Mouse (Mus musculus) lung, embryonic 16.5 days (tissue): ENCODE measurements around the gene Afap1l2. TPM values are rescaled to one million over a fixed set of nuclear protein-coding genes. Genes with fewer than 3 reads are reported as not detected.

Source experiments
- ATAC-seq: fragments of 200-750 bp; cut with Nextera tagmentation; 2 replicates; pipeline ENCODE4 v1.8.0; 2017; ENCODE audit warnings: low read depth, mild to moderate bottlenecking, moderate library complexity
- H3K27ac ChIP-seq: fragments of 300-500 bp; sonication (generic); 2 replicates; pipeline ENCODE4 v1.5.1; 2014; ENCODE audit warnings: mild to moderate bottlenecking, control low read depth, low read length
- H3K27me3 ChIP-seq: fragments of 300-500 bp; sonication (generic); 2 replicates; pipeline ENCODE4 v1.6.1; 2014; ENCODE audit warnings: low read depth, low read length, mixed read lengths; ENCODE audit not compliant: control insufficient read depth, insufficient read depth
- H3K36me3 ChIP-seq: fragments of 300-500 bp; sonication (generic); 2 replicates; pipeline ENCODE4 v1.6.1; 2014; ENCODE audit warnings: low read length; ENCODE audit not compliant: control insufficient read depth, insufficient read depth
- H3K4me1 ChIP-seq: fragments of 300-500 bp; sonication (generic); replicated peaks from 2 replicates; pipeline ENCODE4 v1.6.1; 2014; ENCODE audit warnings: low read length, mixed read lengths; ENCODE audit not compliant: control insufficient read depth, insufficient read depth
- H3K4me2 ChIP-seq: fragments of 300-500 bp; sonication (generic); 2 replicates; pipeline ENCODE4 v1.6.1; 2014; ENCODE audit warnings: low read depth, low read length, control low read depth
- H3K4me3 ChIP-seq: fragments of 300-500 bp; sonication (generic); 2 replicates; pipeline ENCODE4 v1.5.1; 2014; ENCODE audit warnings: mild to moderate bottlenecking, low read length, control low read depth
- H3K9ac ChIP-seq: fragments of 300-500 bp; sonication (generic); 2 replicates; pipeline ENCODE4 v1.6.1; 2014; ENCODE audit warnings: low read length, control low read depth
- H3K9me3 ChIP-seq: fragments of 300-500 bp; sonication (generic); 2 replicates; pipeline ENCODE4 v1.6.1; 2016; ENCODE audit warnings: low read length; ENCODE audit not compliant: control insufficient read depth
- WGBS: fragments of 180-500 bp; shearing (Covaris S2); extraction: QIAGEN DNeasy Blood & Tissue Kit; methylation state at CpG from one replicate; pipeline ENCODE4 v1.1.7; 2014; 5-methylcytosine and 5-hydroxymethylcytosine counted together
- polyA plus RNA-seq: library from polyadenylated mRNA; unstranded; fragments of >200 nt; fragmentation: Nextera tagmentation; extraction: Ambion mirVana; gene quantifications from 2 replicates; pipeline ENCODE4 v1.2.1, GENCODE M21; 2015

Afap1l2 gene
- polyA plus RNA-seq, 1 experiment from 2014 or later = 31.3 TPM

DNA sequence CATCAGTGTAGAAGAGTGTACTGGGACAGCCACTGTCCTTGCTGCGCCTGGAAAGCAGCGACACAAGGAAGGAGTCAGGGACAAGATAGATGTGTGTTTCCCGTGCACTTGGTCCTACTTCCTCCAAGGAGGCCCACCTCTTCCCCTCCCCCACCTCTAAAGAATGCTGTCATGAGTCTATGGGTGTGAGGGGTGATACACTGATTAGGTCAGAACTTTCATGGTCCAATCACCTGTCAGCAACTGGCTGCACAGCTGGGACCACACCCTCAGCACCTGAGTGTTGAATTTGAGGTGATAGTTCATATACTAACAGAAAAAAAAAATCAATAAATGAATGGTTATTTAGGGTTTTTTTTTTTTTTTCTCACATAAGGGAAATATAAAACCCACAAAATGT is 4.0 kb upstream of the Afap1l2 start:
- H3K9ac ChIP-seq = no peak overlapping the region

DNA sequence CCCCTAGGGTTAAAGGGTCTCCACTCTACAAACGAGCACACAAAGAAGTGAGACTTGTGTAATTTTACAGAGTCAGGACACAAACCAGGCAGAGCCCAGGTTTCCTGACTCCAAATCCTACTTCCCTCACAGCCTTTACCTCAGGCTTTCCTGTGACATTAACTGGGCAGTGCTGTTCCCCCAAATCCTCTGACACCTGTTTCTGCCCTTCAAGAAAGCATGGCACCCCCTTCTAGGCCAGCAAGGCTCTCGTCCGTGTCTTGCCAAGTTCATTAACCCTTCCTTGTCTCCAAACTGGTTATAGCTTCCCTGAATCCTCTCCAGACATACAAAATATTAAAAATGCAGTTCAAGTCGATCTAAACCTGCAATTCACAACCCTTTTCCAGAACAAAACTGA is 2.0 kb upstream of the Afap1l2 start:
- H3K9me3 ChIP-seq = no peaks in the 10 kb centered on the region
- no peaks in the 10 kb centered on the region for H3K36me3 ChIP-seq
- no peak overlapping the region for H3K4me2 ChIP-seq
- peaks cover 3% of the 10 kb centered on the region; the same call in 1 of the 2 replicates for H3K27me3 ChIP-seq
- no peak overlapping the region for H3K9ac ChIP-seq
- peaks cover 11% of the 10 kb centered on the region; the same call in 1 of the 2 replicates for H3K4me1 ChIP-seq
- H3K4me3 ChIP-seq = no peak overlapping the region
- 37% methylated on average over 4 of the region's 4 CpGs for WGBS
- no peak for ATAC-seq
- no peak overlapping the region for H3K27ac ChIP-seq

More for the DNA sequence above, 4.0 kb upstream of the Afap1l2 start:
- H3K4me3 ChIP-seq = no peak overlapping the region
- H3K4me1 ChIP-seq = peaks cover 11% of the 10 kb centered on the region
- no peaks in the 10 kb centered on the region for H3K36me3 ChIP-seq
- no peaks in the 10 kb centered on the region for H3K9me3 ChIP-seq
- peaks cover 3% of the 10 kb centered on the region; the same call in 1 of the 2 replicates for H3K27me3 ChIP-seq
- no peak overlapping the region for H3K4me2 ChIP-seq
- 46% methylated on average over 3 of the region's 3 CpGs for WGBS
- no peak overlapping the region for H3K27ac ChIP-seq
- no peak for ATAC-seq

GRCm38 (mm10) chr19:57009653-57010052 is 1.6 kb upstream of the Afap1l2 start:
- no peak overlapping the region for H3K4me3 ChIP-seq
- H3K4me2 ChIP-seq = no peak overlapping the region
- no peak for ATAC-seq
- H3K27me3 ChIP-seq = peaks cover 3% of the 10 kb centered on the region; the same call in 1 of the 2 replicates
- WGBS = 63% methylated on average over 4 of the region's 4 CpGs
- no peak overlapping the region for H3K9ac ChIP-seq
- peaks cover 11% of the 10 kb centered on the region; the same call in 1 of the 2 replicates for H3K4me1 ChIP-seq
- no peaks in the 10 kb centered on the region for H3K36me3 ChIP-seq
- no peaks in the 10 kb centered on the region for H3K9me3 ChIP-seq
- no peak overlapping the region for H3K27ac ChIP-seq

GRCm38 (mm10) chr19:57007291-57007690 is 737 bp downstream of the Afap1l2 start:
- Histone ChIP-seq H3K4me3 (peak overlapping the region; percentile 72), H3K4me1 (peaks cover 31% of the 10 kb centered on the region), H3K9me3 (no peaks in the 10 kb centered on the region), H3K9ac (peak overlapping the region; percentile 72), H3K4me2 (peak overlapping the region; percentile 97), H3K27me3 (peaks cover 3% of the 10 kb centered on the region; the same call in 1 of the 2 replicates), H3K36me3 (no peaks in the 10 kb centered on the region), H3K27ac (peak overlapping the region; percentile 36; the same call in 1 of the 2 replicates)
- no peak for ATAC-seq
- WGBS = 68% methylated on average over 16 of the region's 16 CpGs

DNA sequence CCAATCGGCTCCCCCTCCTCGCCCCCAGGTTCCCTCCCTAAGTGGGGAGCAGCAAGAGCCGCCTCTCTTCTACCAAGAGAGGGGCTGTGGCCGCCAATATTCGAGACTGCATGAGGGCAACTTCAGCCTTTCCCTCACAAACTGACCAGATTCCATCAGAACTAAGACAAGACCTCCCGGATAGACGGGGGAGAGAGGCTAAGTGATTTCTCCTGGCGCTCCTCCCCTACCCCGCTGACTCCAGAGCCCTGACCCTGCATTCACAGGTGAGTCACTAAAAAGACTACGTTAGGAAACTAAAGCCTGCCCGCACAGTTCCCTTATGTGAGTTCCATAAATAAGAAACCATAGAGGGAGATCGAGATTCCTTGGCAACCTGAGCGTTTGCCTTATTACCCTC is 1.2 kb downstream of the Afap1l2 start:
- Histone ChIP-seq H3K9me3 (no peaks in the 10 kb centered on the region), H3K27me3 (peaks cover 3% of the 10 kb centered on the region; the same call in 1 of the 2 replicates), H3K9ac (peak overlapping the region; percentile 72), H3K4me2 (peak overlapping the region; percentile 97), H3K36me3 (no peaks in the 10 kb centered on the region), H3K4me3 (peak overlapping the region; percentile 72), H3K27ac (peak overlapping the region; percentile 36; the same call in 1 of the 2 replicates), H3K4me1 (peaks cover 36% of the 10 kb centered on the region)
- 60% methylated on average over 13 of the region's 13 CpGs for WGBS
- no peak for ATAC-seq

DNA sequence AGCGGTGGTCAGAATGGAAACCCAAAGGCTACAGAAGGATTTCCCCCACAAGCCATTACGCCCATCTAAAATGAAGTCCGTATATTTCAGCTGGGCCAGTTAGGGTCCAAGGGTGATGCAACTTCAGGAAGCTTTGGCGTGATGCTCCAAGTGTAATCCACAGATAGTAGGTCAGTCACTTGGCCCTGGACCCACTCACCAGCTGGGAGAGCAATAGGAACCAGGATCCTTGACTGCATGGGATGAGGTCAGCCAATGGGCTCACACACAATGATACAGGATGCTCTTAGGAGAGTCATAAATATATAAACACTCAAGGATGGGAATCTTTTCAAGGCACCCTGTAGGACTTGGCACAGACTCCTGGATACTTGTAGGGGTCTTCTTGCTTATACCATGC is 3.0 kb downstream of the Afap1l2 start:
- H3K27me3 ChIP-seq = peaks cover 3% of the 10 kb centered on the region; the same call in 1 of the 2 replicates
- H3K9me3 ChIP-seq = no peaks in the 10 kb centered on the region
- peaks cover 37% of the 10 kb centered on the region for H3K4me1 ChIP-seq
- no peak overlapping the region for H3K9ac ChIP-seq
- no peaks in the 10 kb centered on the region for H3K36me3 ChIP-seq
- H3K27ac ChIP-seq = no peak overlapping the region
- peak; percentile 32 for ATAC-seq
- H3K4me2 ChIP-seq = no peak overlapping the region
- WGBS = 72% methylated on average over 4 of the region's 4 CpGs
- H3K4me3 ChIP-seq = no peak overlapping the region

GRCm38 (mm10) chr19:57003460-57003810 is 4.6 kb downstream of the Afap1l2 start:
- Histone ChIP-seq H3K4me3 (peak overlapping the region; percentile 9), H3K27me3 (peaks cover 3% of the 10 kb centered on the region; the same call in 1 of the 2 replicates), H3K9ac (peak overlapping the region; percentile 33), H3K27ac (peak overlapping the region; percentile 84), H3K36me3 (no peaks in the 10 kb centered on the region), H3K9me3 (no peaks in the 10 kb centered on the region), H3K4me1 (peaks cover 44% of the 10 kb centered on the region), H3K4me2 (peak overlapping the region; percentile 45)
- peak; percentile 42 for ATAC-seq
- WGBS = 24% methylated on average over 7 of the region's 7 CpGs

DNA sequence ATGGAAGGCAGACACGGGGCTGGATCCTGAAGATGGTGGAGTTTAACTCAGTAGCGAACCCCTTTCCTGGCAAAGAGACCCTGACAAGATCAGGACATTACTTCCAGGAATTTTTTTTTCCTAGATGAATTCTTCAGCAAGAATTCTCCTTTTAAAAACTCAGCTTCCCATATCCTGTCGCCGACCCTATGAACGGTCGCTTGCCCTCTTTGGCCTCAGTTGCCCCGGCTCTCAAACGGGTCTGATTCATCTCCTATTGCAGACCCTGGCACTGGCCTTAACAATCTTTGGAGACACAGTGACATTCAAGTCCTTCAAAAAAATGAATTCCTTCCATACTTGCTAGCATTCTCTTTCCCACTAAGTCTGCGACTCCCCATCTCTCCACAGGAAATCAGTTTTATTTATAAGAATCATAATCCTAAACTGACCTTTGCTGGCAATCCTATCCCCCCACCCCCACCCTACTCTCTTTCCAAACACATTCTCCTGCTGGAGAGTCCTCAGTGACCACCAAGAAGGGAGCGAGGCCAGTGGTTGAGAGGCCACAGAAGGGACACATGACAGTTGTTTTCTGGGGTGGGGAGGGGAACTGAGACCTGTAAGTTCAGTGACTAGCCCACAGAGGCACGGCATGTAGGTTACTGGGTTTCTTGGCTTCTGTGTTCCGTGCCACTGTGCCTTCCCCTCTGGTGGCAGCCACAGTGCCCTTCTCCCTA is 5.1 kb downstream of the Afap1l2 start:
- 42% methylated on average over 12 of the region's 12 CpGs for WGBS
- Histone ChIP-seq H3K4me2 (peak overlapping the region; percentile 45), H3K36me3 (no peaks in the 10 kb centered on the region), H3K4me3 (peak overlapping the region; percentile 9), H3K4me1 (peaks cover 47% of the 10 kb centered on the region), H3K9ac (peak overlapping the region; percentile 33; the same call in 1 of the 2 replicates), H3K9me3 (no peaks in the 10 kb centered on the region), H3K27ac (peak overlapping the region; percentile 84), H3K27me3 (peaks cover 3% of the 10 kb centered on the region; the same call in 1 of the 2 replicates)
- ATAC-seq = peak; percentile 48

GRCm38 (mm10) chr19:57001926-57002325 is 6.1 kb downstream of the Afap1l2 start:
- no peak overlapping the region for H3K4me3 ChIP-seq
- H3K27me3 ChIP-seq = no peaks in the 10 kb centered on the region

More at GRCm38 (mm10) chr19:57001926-57002325, 6.1 kb downstream of the Afap1l2 start:
- Histone ChIP-seq H3K27ac (peak overlapping the region; percentile 84; the same call in 1 of the 2 replicates), H3K9ac (0 out of 2 replicates have a peak overlapping the region, but pooled peaks have one; percentile 25), H3K36me3 (no peaks in the 10 kb centered on the region), H3K4me2 (no peak overlapping the region), H3K4me1 (peaks cover 47% of the 10 kb centered on the region), H3K9me3 (no peaks in the 10 kb centered on the region)
- no peak for ATAC-seq
- WGBS = 84% methylated on average over 4 of the region's 4 CpGs
